Mouse (Mus musculus) neural tube, embryonic 12.5 days (tissue): ENCODE data around the gene Aak1. TPM values are rescaled to one million over a fixed set of nuclear protein-coding genes. Genes with fewer than 3 reads are reported as not detected.
"Not testable (repeated sequence)": the region's sequence is repeated elsewhere in the genome, so short reads cannot be mapped to it uniquely, and the experiment has no call there.

ENCODE experiments used
- ATAC-seq: fragments of 200-750 bp; cut with Nextera tagmentation; 2 replicates; pipeline ENCODE4 v1.8.0; 2017; ENCODE audit warnings: low read depth, mild to moderate bottlenecking, moderate TSS enrichment, moderate library complexity; ENCODE audit not compliant: low FRiP score
- H3K27ac ChIP-seq: fragments of 300-500 bp; sonication (generic); 2 replicates; pipeline ENCODE4 v1.5.1; 2016
- H3K27me3 ChIP-seq: fragments of 300-500 bp; sonication (generic); replicated peaks from 2 replicates; pipeline ENCODE4 v1.6.1; 2016; ENCODE audit warnings: mild to moderate bottlenecking
- H3K36me3 ChIP-seq: fragments of 300-500 bp; sonication (generic); 2 replicates; pipeline ENCODE4 v1.6.1; 2016; ENCODE audit warnings: mild to moderate bottlenecking
- H3K4me1 ChIP-seq: fragments of 300-500 bp; sonication (generic); 2 replicates; pipeline ENCODE4 v1.6.1; 2016
- H3K4me2 ChIP-seq: fragments of 300-500 bp; sonication (generic); replicated peaks from 2 replicates; pipeline ENCODE4 v1.6.1; 2016; ENCODE audit warnings: mild to moderate bottlenecking
- H3K4me3 ChIP-seq: fragments of 300-500 bp; sonication (generic); 2 replicates; pipeline ENCODE4 v1.5.1; 2016
- H3K9ac ChIP-seq: fragments of 300-500 bp; sonication (generic); 2 replicates; pipeline ENCODE4 v1.6.1; 2016; ENCODE audit warnings: mild to moderate bottlenecking
- H3K9me3 ChIP-seq: fragments of 300-500 bp; sonication (generic); 2 replicates; pipeline ENCODE4 v1.6.1; 2016; ENCODE audit warnings: mild to moderate bottlenecking
- WGBS: fragments of 180-500 bp; shearing (Covaris S2); methylation state at CpG from one replicate; pipeline ENCODE4 v1.1.7; 2016; 5-methylcytosine and 5-hydroxymethylcytosine counted together
- polyA plus RNA-seq: library from polyadenylated mRNA; unstranded; fragments of >200 nt; fragmentation: Nextera tagmentation; extraction: Ambion mirVana; gene quantifications from 2 replicates; pipeline ENCODE4 v1.2.1, GENCODE M21; 2016

Gene Aak1
- polyA plus RNA-seq, 1 experiment from 2014 or later: 34.6 TPM

GRCm38 (mm10) chr6:87009692-87010328, 160.5 kb downstream of the Aak1 start:
- under 1% methylated on average over 36 of the region's 36 CpGs for WGBS
- peak; percentile 95 for ATAC-seq

GRCm38 (mm10) chr6:87016916-87017315, 167.6 kb downstream of the Aak1 start:
- Histone ChIP-seq H3K36me3 (peaks cover 48% of the 10 kb centered on the region), H3K4me2 (no peak overlapping the region), H3K9ac (no peak overlapping the region), H3K27me3 (no peaks in the 10 kb centered on the region), H3K4me3 (no peak overlapping the region), H3K9me3 (0 out of 2 replicates have a peak, but pooled peaks cover 6% of the 10 kb centered on the region), H3K4me1 (no peaks in the 10 kb centered on the region), H3K27ac (no peak overlapping the region)
- no peak for ATAC-seq
- 66% methylated on average over 4 of the region's 4 CpGs for WGBS

More at GRCm38 (mm10) chr6:87009692-87010328, 160.5 kb downstream of the Aak1 start:
- peak overlapping the region; percentile 57; the same call in 1 of the 2 replicates for H3K27ac ChIP-seq
- H3K27me3 ChIP-seq: no peaks in the 10 kb centered on the region
- H3K4me1 ChIP-seq: peaks cover 7% of the 10 kb centered on the region
- H3K9ac ChIP-seq: peak overlapping the region; percentile 91
- peak overlapping the region; percentile 81 for H3K4me3 ChIP-seq
- H3K9me3 ChIP-seq: no peaks in the 10 kb centered on the region
- peak overlapping the region; percentile 67 for H3K4me2 ChIP-seq
- H3K36me3 ChIP-seq: peaks cover 6% of the 10 kb centered on the region; the same call in 1 of the 2 replicates

DNA sequence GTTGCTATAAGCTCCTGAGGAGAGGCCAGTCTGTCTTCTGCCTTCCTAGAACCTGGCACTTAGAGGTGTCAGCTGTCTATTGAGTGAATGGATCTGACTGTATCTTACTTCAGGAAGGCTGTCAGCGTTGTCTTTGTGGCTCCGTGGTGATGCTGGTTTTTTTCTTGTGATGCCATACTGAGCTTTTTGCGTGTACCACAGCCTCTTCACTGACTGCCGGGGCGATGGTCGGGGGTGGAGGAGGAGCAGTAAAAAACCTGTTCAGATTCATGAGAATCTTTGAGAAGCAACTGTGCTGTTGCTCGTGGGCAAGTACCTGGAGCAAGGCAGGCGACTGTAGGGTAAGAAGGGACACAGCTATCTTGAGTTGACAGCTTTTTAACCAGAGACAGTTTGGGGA, 169.6 kb downstream of the Aak1 start:
- no peak overlapping the region for H3K4me2 ChIP-seq
- 94% methylated on average over 8 of the region's 8 CpGs for WGBS
- H3K9ac ChIP-seq: no peak overlapping the region
- no peaks in the 10 kb centered on the region for H3K4me1 ChIP-seq
- 0 out of 2 replicates have a peak, but pooled peaks cover 6% of the 10 kb centered on the region for H3K9me3 ChIP-seq
- H3K4me3 ChIP-seq: no peak overlapping the region
- no peaks in the 10 kb centered on the region for H3K27me3 ChIP-seq
- no peak for ATAC-seq
- no peak overlapping the region for H3K27ac ChIP-seq
- H3K36me3 ChIP-seq: peaks cover 57% of the 10 kb centered on the region

- WGBS: 95% methylated on average over 12 of the region's 12 CpGs
- H3K36me3 ChIP-seq: peaks cover 69% of the 10 kb centered on the region
- H3K4me3 ChIP-seq: no peak overlapping the region
- H3K4me1 ChIP-seq: no peaks in the 10 kb centered on the region
- 0 out of 2 replicates have a peak, but pooled peaks cover 6% of the 10 kb centered on the region for H3K9me3 ChIP-seq
- H3K27ac ChIP-seq: no peak overlapping the region
- H3K9ac ChIP-seq: no peak overlapping the region
- no peaks in the 10 kb centered on the region for H3K27me3 ChIP-seq
- no peak for ATAC-seq
- no peak overlapping the region for H3K4me2 ChIP-seq
Measured at GRCm38 (mm10) chr6:87021791-87022190, 172.5 kb downstream of the Aak1 start.

- Histone ChIP-seq H3K27me3 (no peaks in the 10 kb centered on the region), H3K27ac (no peak overlapping the region), H3K36me3 (peaks cover 49% of the 10 kb centered on the region), H3K9ac (no peak overlapping the region), H3K4me3 (no peak overlapping the region), H3K4me1 (no peaks in the 10 kb centered on the region), H3K9me3 (no peaks in the 10 kb centered on the region), H3K4me2 (no peak overlapping the region)
- WGBS: 87% methylated on average over 7 of the region's 7 CpGs
- no peak for ATAC-seq
Measured at GRCm38 (mm10) chr6:87026980-87027379, 177.7 kb downstream of the Aak1 start.

- no peak for ATAC-seq
- Histone ChIP-seq H3K4me3 (no peak overlapping the region), H3K27me3 (no peaks in the 10 kb centered on the region), H3K27ac (no peak overlapping the region), H3K9me3 (no peaks in the 10 kb centered on the region), H3K4me2 (no peak overlapping the region), H3K4me1 (no peaks in the 10 kb centered on the region), H3K36me3 (peaks cover 36% of the 10 kb centered on the region), H3K9ac (no peak overlapping the region)
Measured at GRCm38 (mm10) chr6:87028881-87029280, 179.6 kb downstream of the Aak1 start.

DNA sequence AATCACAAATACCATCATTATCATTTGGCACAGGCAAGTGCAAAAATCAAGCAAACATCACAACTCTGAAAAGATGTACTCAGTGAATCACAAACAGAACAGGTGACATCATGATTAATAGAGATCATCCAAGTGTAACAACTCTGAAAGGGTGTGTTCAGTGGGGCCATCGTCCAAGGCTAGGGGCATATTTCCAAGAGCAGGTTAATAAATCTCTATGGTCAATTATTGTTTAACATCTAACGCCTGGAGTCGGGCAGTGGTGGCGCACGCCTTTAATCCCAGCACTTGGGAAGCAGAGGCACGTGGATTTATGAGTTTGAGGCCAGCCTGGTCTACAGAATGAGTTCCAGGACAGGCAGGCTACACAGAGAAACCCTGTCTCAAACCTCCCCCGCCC, 182.0 kb downstream of the Aak1 start:
- H3K27me3 ChIP-seq: not testable (repeated sequence)
- WGBS: 58% methylated on average over 7 of the region's 7 CpGs

DNA sequence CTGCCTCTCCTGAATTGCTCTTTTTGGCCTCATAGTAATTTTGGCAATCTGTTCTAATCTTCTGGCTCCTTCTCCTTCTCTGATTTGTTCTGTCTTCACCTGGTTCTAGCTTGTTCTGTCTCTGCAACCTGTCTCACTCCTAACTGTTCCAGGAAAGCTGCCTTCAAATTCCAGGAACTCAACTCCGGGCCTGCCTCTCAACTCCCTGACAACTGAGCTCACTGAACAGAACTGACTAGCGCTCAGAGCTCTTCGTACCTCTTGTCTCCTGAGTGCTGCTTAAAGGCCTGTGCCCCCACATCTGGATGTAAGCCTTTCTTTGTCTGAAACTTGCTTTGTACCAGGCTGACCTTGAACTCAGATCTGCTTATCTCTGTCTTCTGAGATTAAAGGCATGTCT, 183.1 kb downstream of the Aak1 start:
- no peak overlapping the region for H3K9ac ChIP-seq
- H3K9me3 ChIP-seq: peaks cover 3% of the 10 kb centered on the region; the same call in 1 of the 2 replicates
- no peaks in the 10 kb centered on the region for H3K27me3 ChIP-seq
- H3K27ac ChIP-seq: no peak overlapping the region
- H3K4me3 ChIP-seq: no peak overlapping the region
- H3K4me1 ChIP-seq: no peaks in the 10 kb centered on the region
- ATAC-seq: no peak
- no peak overlapping the region for H3K4me2 ChIP-seq
- H3K36me3 ChIP-seq: peaks cover 17% of the 10 kb centered on the region
- 91% methylated on average over 3 of the region's 3 CpGs for WGBS

More for the DNA sequence above, 182.0 kb downstream of the Aak1 start:
- not testable (repeated sequence) for H3K9me3 ChIP-seq, H3K4me2 ChIP-seq, H3K4me1 ChIP-seq, ATAC-seq, H3K9ac ChIP-seq, H3K4me3 ChIP-seq, H3K27ac ChIP-seq
- H3K36me3 ChIP-seq: peaks cover 17% of the 10 kb centered on the region

DNA sequence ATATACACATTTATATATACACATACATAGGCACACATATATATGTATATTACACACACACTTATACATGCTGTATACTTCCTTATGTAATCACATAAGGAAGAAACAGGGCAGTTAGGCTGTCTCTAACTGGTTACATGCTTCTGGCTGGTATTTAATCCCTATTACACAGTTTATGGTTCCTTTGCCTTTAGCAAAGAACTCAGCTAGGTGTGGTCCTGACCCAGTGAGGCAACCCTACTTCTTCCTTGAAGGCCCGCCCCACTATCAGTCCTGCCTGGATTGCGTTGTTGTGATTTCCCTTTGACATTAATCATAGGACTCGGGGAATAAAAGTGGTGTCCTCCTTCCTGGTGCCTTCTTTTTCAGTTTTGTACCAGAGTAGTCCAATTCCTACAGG, 185.1 kb downstream of the Aak1 start:
- 93% methylated on average over 3 of the region's 3 CpGs for WGBS
- Histone ChIP-seq H3K9me3 (peaks cover 3% of the 10 kb centered on the region; the same call in 1 of the 2 replicates), H3K4me1 (no peaks in the 10 kb centered on the region), H3K27ac (no peak overlapping the region), H3K4me2 (no peak overlapping the region), H3K9ac (no peak overlapping the region), H3K27me3 (no peaks in the 10 kb centered on the region), H3K4me3 (no peak overlapping the region), H3K36me3 (peaks cover 6% of the 10 kb centered on the region)
- no peak for ATAC-seq

DNA sequence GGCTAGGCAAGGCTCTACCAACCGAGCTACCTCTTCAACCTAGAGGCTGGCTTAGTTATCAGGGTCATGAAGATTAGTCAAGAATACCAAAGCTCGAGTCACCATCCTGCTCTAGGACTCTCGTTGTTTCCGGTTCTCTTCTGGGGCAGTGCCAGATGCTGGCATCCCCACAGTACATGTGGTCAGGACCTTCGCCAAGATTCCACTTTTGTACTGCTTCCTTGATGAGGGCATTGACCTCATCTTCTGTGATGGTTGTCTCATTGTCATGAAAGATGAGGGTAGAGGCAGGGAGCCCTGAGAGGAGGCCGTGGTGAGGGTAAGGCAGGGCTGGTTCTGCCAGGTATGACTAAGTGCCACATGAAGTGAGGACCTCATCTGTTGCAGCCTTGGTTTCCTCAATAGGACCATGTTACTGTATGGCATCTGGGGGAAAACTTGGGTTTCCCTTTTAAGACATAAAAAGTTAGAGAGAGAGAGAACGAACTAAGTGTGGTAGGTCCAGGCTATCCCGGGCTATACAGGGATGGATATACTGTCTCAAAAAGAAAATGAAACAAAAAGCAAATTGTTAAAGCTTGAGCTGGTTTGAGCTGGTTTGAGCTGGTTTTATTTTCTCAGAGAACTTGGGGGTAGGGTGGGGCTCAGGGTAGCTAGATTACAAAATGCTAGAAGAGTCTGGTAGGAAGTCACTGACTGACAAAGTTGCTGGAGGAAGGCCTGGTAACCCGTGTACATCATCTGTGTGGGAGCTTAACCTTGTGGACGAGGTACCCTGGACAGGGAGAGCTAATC, 188.7 kb downstream of the Aak1 start:
- Histone ChIP-seq H3K4me3 (no peak overlapping the region), H3K27ac (no peak overlapping the region), H3K36me3 (no peaks in the 10 kb centered on the region; the same call in 1 of the 2 replicates), H3K27me3 (no peaks in the 10 kb centered on the region), H3K9me3 (peaks cover 3% of the 10 kb centered on the region; the same call in 1 of the 2 replicates), H3K9ac (no peak overlapping the region), H3K4me2 (no peak overlapping the region), H3K4me1 (0 out of 2 replicates have a peak, but pooled peaks cover under 1% of the 10 kb centered on the region)
- WGBS: 88% methylated on average over 10 of the region's 10 CpGs
- no peak for ATAC-seq

GRCm38 (mm10) chr6:87039161-87039560, 189.8 kb downstream of the Aak1 start:
- H3K4me1 ChIP-seq: peaks cover 12% of the 10 kb centered on the region; the same call in 1 of the 2 replicates
- no peak overlapping the region for H3K4me3 ChIP-seq
- peaks cover 3% of the 10 kb centered on the region; the same call in 1 of the 2 replicates for H3K9me3 ChIP-seq
- no peak overlapping the region for H3K4me2 ChIP-seq
- H3K36me3 ChIP-seq: no peaks in the 10 kb centered on the region; the same call in 1 of the 2 replicates
- WGBS: 85% methylated on average over 8 of the region's 8 CpGs
- no peak for ATAC-seq
- no peak overlapping the region for H3K27ac ChIP-seq
- no peak overlapping the region for H3K9ac ChIP-seq
- no peaks in the 10 kb centered on the region for H3K27me3 ChIP-seq

GRCm38 (mm10) chr6:87040971-87041370, 191.7 kb downstream of the Aak1 start:
- no peak overlapping the region for H3K4me3 ChIP-seq
- no peak overlapping the region for H3K27ac ChIP-seq
- 82% methylated on average over 4 of the region's 4 CpGs for WGBS
- no peaks in the 10 kb centered on the region; the same call in 1 of the 2 replicates for H3K36me3 ChIP-seq
- no peaks in the 10 kb centered on the region for H3K27me3 ChIP-seq
- no peak for ATAC-seq
- no peak overlapping the region for H3K4me2 ChIP-seq
- H3K4me1 ChIP-seq: peaks cover 14% of the 10 kb centered on the region; the same call in 1 of the 2 replicates
- no peak overlapping the region for H3K9ac ChIP-seq
- H3K9me3 ChIP-seq: peaks cover 3% of the 10 kb centered on the region; the same call in 1 of the 2 replicates
